Mouse (Mus musculus) midbrain, postnatal 0 days (tissue): ENCODE results near the gene Trmt1l. TPM values are rescaled to one million over a fixed set of nuclear protein-coding genes. Genes with fewer than 3 reads are reported as not detected.

Experiments
- ATAC-seq: fragments of 200-750 bp; cut with Nextera tagmentation; 2 replicates; pipeline ENCODE4 v1.8.0; 2017; ENCODE audit warnings: moderate number of reproducible peaks, mild to moderate bottlenecking, moderate TSS enrichment, moderate library complexity; ENCODE audit not compliant: low FRiP score
- DNase-seq: peaks from one replicate; pipeline ENCODE4 v3.0.0-alpha.2; 2015; ENCODE audit warnings: low spot score
- H3K27ac ChIP-seq: fragments of 300-500 bp; sonication (generic); 2 replicates; pipeline ENCODE4 v1.5.1; 2014; ENCODE audit warnings: low read depth, mild to moderate bottlenecking, low read length, mixed read lengths
- H3K27me3 ChIP-seq: fragments of 300-500 bp; sonication (generic); 2 replicates; pipeline ENCODE4 v1.6.1; 2014; ENCODE audit warnings: low read length, control low read depth, mixed read lengths; ENCODE audit not compliant: insufficient read depth
- H3K36me3 ChIP-seq: fragments of 300-500 bp; sonication (generic); 2 replicates; pipeline ENCODE4 v1.6.1; 2014; ENCODE audit warnings: low read length, control low read depth, mixed read lengths; ENCODE audit not compliant: insufficient read depth
- H3K4me1 ChIP-seq: fragments of 300-500 bp; sonication (generic); 2 replicates; pipeline ENCODE4 v1.6.1; 2014; ENCODE audit warnings: mild to moderate bottlenecking, control low read depth, antibody characterized with exemption, low read length, mixed read lengths; ENCODE audit not compliant: insufficient read depth
- H3K4me2 ChIP-seq: fragments of 300-500 bp; sonication (generic); 2 replicates; pipeline ENCODE4 v1.6.1; 2014; ENCODE audit warnings: low read depth, mild to moderate bottlenecking, low read length, mixed read lengths; ENCODE audit not compliant: poor library complexity, severe bottlenecking
- H3K4me3 ChIP-seq: fragments of 300-500 bp; sonication (generic); 2 replicates; pipeline ENCODE4 v1.5.1; 2014; ENCODE audit warnings: low read depth, mild to moderate bottlenecking, low read length, moderate library complexity
- H3K9ac ChIP-seq: fragments of 300-500 bp; sonication (generic); replicated peaks from 2 replicates; pipeline ENCODE4 v1.6.1; 2014; ENCODE audit warnings: mild to moderate bottlenecking, low read length, moderate library complexity, mixed read lengths; ENCODE audit not compliant: poor library complexity, severe bottlenecking
- H3K9me3 ChIP-seq: fragments of 300-500 bp; sonication (generic); 2 replicates; pipeline ENCODE4 v1.6.1; 2016; ENCODE audit warnings: low read length, control low read depth
- CTCF ChIP-seq: IDR thresholded peaks from 2 replicates; pipeline ENCODE4 v1.5.1; 2016; ENCODE audit warnings: antibody characterized with exemption, mild to moderate bottlenecking
- WGBS: fragments of 180-500 bp; shearing (Covaris S2); extraction: QIAGEN DNeasy Blood & Tissue Kit; methylation state at CpG from one replicate; pipeline ENCODE4 v1.1.7; 2014; 5-methylcytosine and 5-hydroxymethylcytosine counted together
- microRNA-seq: library from miRNA; unstranded; fragments of <30 nt; microRNA quantifications from one replicate; pipeline ENCODE4, GENCODE M21; 2016; ENCODE audit warnings: borderline number of aligned reads
- polyA plus RNA-seq: library from polyadenylated mRNA; unstranded; fragments of >200 nt; fragmentation: Nextera tagmentation; extraction: Ambion mirVana; gene quantifications from 2 replicates; pipeline ENCODE4 v1.2.1, GENCODE M21; 2015
- total RNA-seq: library from RNA; depleted of rRNA; stranded (reverse); fragments of >200 nt; gene quantifications from 2 replicates; pipeline ENCODE4 v1.2.3, GENCODE M21; 2014; rRNA removed

Trmt1l gene
- total and polyA plus RNA-seq, 2 experiments from 2014 or later: 15.9 to 17.8 TPM

GRCm38 (mm10) chr1:151500531-151501361 is 72.4 kb downstream of the Trmt1l start, which contains the start of gene Rnf2:
Gene Rnf2 (minus strand): TSS chr1:151500955.
- no peak for TF ChIP-seq CTCF
- DNase-seq (peak; percentile 96), ATAC-seq (peak; percentile 96)
- H3K36me3 ChIP-seq: no peaks in the 10 kb centered on the region
- H3K4me3 ChIP-seq: peak within 1 kb of the TSS; percentile 94
- H3K4me1 ChIP-seq: peaks cover 8% of the 10 kb centered on the region; the same call in 1 of the 2 replicates
- WGBS: 3% methylated on average over 47 of the region's 90 CpGs
- H3K9ac ChIP-seq: peak within 1 kb of the TSS; percentile 95
- peak within 1 kb of the TSS; percentile 62 for H3K4me2 ChIP-seq
- no peaks in the 10 kb centered on the region for H3K9me3 ChIP-seq
- no peaks in the 10 kb centered on the region for H3K27me3 ChIP-seq
- peak within 1 kb of the TSS; percentile 88 for H3K27ac ChIP-seq

Small RNA genes lying within 50 kb of the gene (microRNA-seq; reads per million reads assigned to microRNA genes)
- 1.0 reads per million for gene Mir7682

Other genes starting within 250 kb of the Trmt1l start
- gene Gm47985, start 246.0 kb upstream of the Trmt1l start, total RNA-seq: not detected in 2 replicates
- not detected in 2 replicates for gene Gm47985, start 246.0 kb upstream of the Trmt1l start, polyA plus RNA-seq
- not detected in 2 replicates for gene Gm8947, start 236.2 kb upstream of the Trmt1l start, total RNA-seq
- not detected in 2 replicates for gene Gm8947, start 236.2 kb upstream of the Trmt1l start, polyA plus RNA-seq
- not detected in 2 replicates for gene Gm47995, start 230.1 kb upstream of the Trmt1l start, total RNA-seq
- gene Gm47995, start 230.1 kb upstream of the Trmt1l start, polyA plus RNA-seq: not detected in 2 replicates
- gene 3110040M04Rik, start 224.4 kb upstream of the Trmt1l start, total RNA-seq: not detected in 2 replicates
- not detected in 2 replicates for gene 3110040M04Rik, start 224.4 kb upstream of the Trmt1l start, polyA plus RNA-seq
- not detected in 2 replicates for gene Gm47996, start 218.4 kb upstream of the Trmt1l start, total RNA-seq
- gene Gm47996, start 218.4 kb upstream of the Trmt1l start, polyA plus RNA-seq: not detected in 2 replicates
- 164 and 176 TPM in 2 replicates for gene Ivns1abp, start 84.1 kb upstream of the Trmt1l start, total RNA-seq
- gene Ivns1abp, start 84.1 kb upstream of the Trmt1l start, polyA plus RNA-seq: 167 and 169 TPM in 2 replicates
- gene Swt1, start 87 bp upstream of the Trmt1l start, total RNA-seq: 7.4 and 15.8 TPM in 2 replicates
- 10.2 and 16.0 TPM in 2 replicates for gene Swt1, start 87 bp upstream of the Trmt1l start, polyA plus RNA-seq
- gene Rnf2, start 72.4 kb downstream of the Trmt1l start, total RNA-seq: 68.1 and 77.1 TPM in 2 replicates
- gene Rnf2, start 72.4 kb downstream of the Trmt1l start, polyA plus RNA-seq: 73.9 and 77.8 TPM in 2 replicates
- 1.4 and 3.5 TPM in 2 replicates for gene Fam129a, start 142.6 kb downstream of the Trmt1l start, total RNA-seq
- gene Fam129a, start 142.6 kb downstream of the Trmt1l start, polyA plus RNA-seq: 1.2 and 1.6 TPM in 2 replicates